Mouse (Mus musculus): ENCODE measurements at regions not wholly inside any gene's neighbourhood (a gene's known extent, or its start where the extent isn't known, plus 50 kb on each side); places are given as distances from the start of the nearest gene placed in this dataset.
A peak's percentile ranks its signal among the peaks of the same experiment; 100 is the strongest.

GRCm38 (mm10) chr1:60642175-60642574, 74.4 kb upstream of the Cd28 start:
- H3K27me3 ChIP-seq (replicated peaks; ENCODE audit: control insufficient read depth, insufficient read depth, low read length) = no peaks in the 10 kb centered on the region
- H3K9me3 ChIP-seq (ENCODE audit: control insufficient read depth, low read length) = no peaks in the 10 kb centered on the region
- no peak for ATAC-seq (ENCODE audit: low read depth)
- H3K27ac ChIP-seq (replicated peaks; ENCODE audit: low read depth, low read length) = no peak overlapping the region
- H3K9ac ChIP-seq (ENCODE audit: low read depth, low read length) = no peak overlapping the region
- no peak overlapping the region for H3K4me2 ChIP-seq (ENCODE audit: low read depth, low read length)
- no peaks in the 10 kb centered on the region for H3K4me1 ChIP-seq (ENCODE audit: control insufficient read depth, insufficient read depth, low read length)
- H3K36me3 ChIP-seq (ENCODE audit: control insufficient read depth, insufficient read depth, low read length) = no peaks in the 10 kb centered on the region
- no peak for DNase-seq (ENCODE audit: low spot score)
- no peak overlapping the region for H3K4me3 ChIP-seq (ENCODE audit: low read depth, low read length)
- 42% methylated on average over 2 of the region's 2 CpGs for WGBS

GRCm38 (mm10) chr1:60641324-60641764, 74.4 kb upstream of the Raph1 start:
- WGBS = 54% methylated on average over 7 of the region's 7 CpGs
- Histone ChIP-seq H3K27me3 (replicated peaks; ENCODE audit: control insufficient read depth, insufficient read depth, low read length) (no peaks in the 10 kb centered on the region), H3K4me2 (ENCODE audit: low read depth, low read length) (no peak overlapping the region), H3K27ac (replicated peaks; ENCODE audit: low read depth, low read length) (no peak overlapping the region), H3K9ac (ENCODE audit: low read depth, low read length) (no peak overlapping the region), H3K36me3 (ENCODE audit: control insufficient read depth, insufficient read depth, low read length) (no peaks in the 10 kb centered on the region), H3K9me3 (ENCODE audit: control insufficient read depth, low read length) (no peaks in the 10 kb centered on the region), H3K4me3 (ENCODE audit: low read depth, low read length) (no peak overlapping the region), H3K4me1 (ENCODE audit: control insufficient read depth, insufficient read depth, low read length) (no peaks in the 10 kb centered on the region)
- DNase-seq (ENCODE audit: low spot score) (no peak), ATAC-seq (ENCODE audit: low read depth) (no peak)

- ATAC-seq (ENCODE audit: low read depth) = no peak
- 66% methylated on average over 2 of the region's 2 CpGs for WGBS
Observed at GRCm38 (mm10) chr1:60639536-60639935, 72.6 kb upstream of the Raph1 start.

GRCm38 (mm10) chr1:60639059-60639458, 72.2 kb upstream of the Raph1 start:
- H3K27ac ChIP-seq (replicated peaks; ENCODE audit: low read depth, low read length) = no peak overlapping the region
- no peaks in the 10 kb centered on the region for H3K36me3 ChIP-seq (ENCODE audit: control insufficient read depth, insufficient read depth, low read length)
- WGBS = 63% methylated on average over 2 of the region's 2 CpGs

More at GRCm38 (mm10) chr1:60639536-60639935, 72.6 kb upstream of the Raph1 start:
- H3K4me3 ChIP-seq (ENCODE audit: low read depth, low read length) = no peak overlapping the region
- H3K4me1 ChIP-seq (ENCODE audit: control insufficient read depth, insufficient read depth, low read length) = no peaks in the 10 kb centered on the region
- no peak overlapping the region for H3K27ac ChIP-seq (replicated peaks; ENCODE audit: low read depth, low read length)
- no peaks in the 10 kb centered on the region for H3K27me3 ChIP-seq (replicated peaks; ENCODE audit: control insufficient read depth, insufficient read depth, low read length)
- no peaks in the 10 kb centered on the region for H3K9me3 ChIP-seq (ENCODE audit: control insufficient read depth, low read length)
- no peak overlapping the region for H3K9ac ChIP-seq (ENCODE audit: low read depth, low read length)
- H3K4me2 ChIP-seq (ENCODE audit: low read depth, low read length) = no peak overlapping the region
- peak; percentile 46 for DNase-seq (ENCODE audit: low spot score)
- H3K36me3 ChIP-seq (ENCODE audit: control insufficient read depth, insufficient read depth, low read length) = no peaks in the 10 kb centered on the region

GRCm38 (mm10) chr1:60636802-60637452, 70.0 kb upstream of the Raph1 start:
- Histone ChIP-seq H3K27me3 (replicated peaks; ENCODE audit: control insufficient read depth, insufficient read depth, low read length) (no peaks in the 10 kb centered on the region), H3K27ac (replicated peaks; ENCODE audit: low read depth, low read length) (no peak overlapping the region), H3K4me1 (ENCODE audit: control insufficient read depth, insufficient read depth, low read length) (no peaks in the 10 kb centered on the region), H3K9me3 (ENCODE audit: control insufficient read depth, low read length) (no peaks in the 10 kb centered on the region), H3K9ac (ENCODE audit: low read depth, low read length) (no peak overlapping the region), H3K4me2 (ENCODE audit: low read depth, low read length) (no peak overlapping the region), H3K36me3 (ENCODE audit: control insufficient read depth, insufficient read depth, low read length) (no peaks in the 10 kb centered on the region), H3K4me3 (ENCODE audit: low read depth, low read length) (no peak overlapping the region)
- 74% methylated on average over 3 of the region's 3 CpGs for whole genome bisulfite sequencing
- DNase-seq (ENCODE audit: low spot score) (no peak), ATAC-seq (ENCODE audit: low read depth) (no peak)

More at GRCm38 (mm10) chr1:60639059-60639458, 72.2 kb upstream of the Raph1 start:
- no peak for DNase-seq (ENCODE audit: low spot score)
- no peak for ATAC-seq (ENCODE audit: low read depth)
- no peak overlapping the region for H3K4me3 ChIP-seq (ENCODE audit: low read depth, low read length)
- H3K9me3 ChIP-seq (ENCODE audit: control insufficient read depth, low read length) = no peaks in the 10 kb centered on the region
- H3K27me3 ChIP-seq (replicated peaks; ENCODE audit: control insufficient read depth, insufficient read depth, low read length) = no peaks in the 10 kb centered on the region
- no peaks in the 10 kb centered on the region for H3K4me1 ChIP-seq (ENCODE audit: control insufficient read depth, insufficient read depth, low read length)
- no peak overlapping the region for H3K9ac ChIP-seq (ENCODE audit: low read depth, low read length)
- H3K4me2 ChIP-seq (ENCODE audit: low read depth, low read length) = no peak overlapping the region

- WGBS = 39% methylated on average over 9 of the region's 9 CpGs
- Histone ChIP-seq H3K27me3 (replicated peaks; ENCODE audit: control insufficient read depth, insufficient read depth, low read length) (no peaks in the 10 kb centered on the region), H3K4me1 (ENCODE audit: control insufficient read depth, insufficient read depth, low read length) (no peaks in the 10 kb centered on the region; the same call in 1 of the 2 replicates), H3K36me3 (ENCODE audit: control insufficient read depth, insufficient read depth, low read length) (no peaks in the 10 kb centered on the region), H3K27ac (replicated peaks; ENCODE audit: low read depth, low read length) (no peak overlapping the region), H3K4me3 (ENCODE audit: low read depth, low read length) (no peak overlapping the region), H3K9ac (ENCODE audit: low read depth, low read length) (no peak overlapping the region), H3K9me3 (ENCODE audit: control insufficient read depth, low read length) (no peaks in the 10 kb centered on the region), H3K4me2 (ENCODE audit: low read depth, low read length) (no peak overlapping the region)
- DNase-seq (ENCODE audit: low spot score) = peak; percentile 59
- peak; percentile 53; the same call in 1 of the 2 replicates for ATAC-seq (ENCODE audit: low read depth)
Observed at GRCm38 (mm10) chr1:60627786-60628453, 61.0 kb upstream of the Raph1 start.

- no peak overlapping the region for H3K27ac ChIP-seq (replicated peaks; ENCODE audit: low read depth, low read length)
- WGBS = 41% methylated on average over 4 of the region's 4 CpGs
- no peak overlapping the region for H3K4me3 ChIP-seq (ENCODE audit: low read depth, low read length)
- no peaks in the 10 kb centered on the region; the same call in 1 of the 2 replicates for H3K4me1 ChIP-seq (ENCODE audit: control insufficient read depth, insufficient read depth, low read length)
- no peaks in the 10 kb centered on the region for H3K36me3 ChIP-seq (ENCODE audit: control insufficient read depth, insufficient read depth, low read length)
- no peak overlapping the region for H3K4me2 ChIP-seq (ENCODE audit: low read depth, low read length)
- ATAC-seq (ENCODE audit: low read depth) = no peak
- H3K9me3 ChIP-seq (ENCODE audit: control insufficient read depth, low read length) = no peaks in the 10 kb centered on the region
- no peaks in the 10 kb centered on the region for H3K27me3 ChIP-seq (replicated peaks; ENCODE audit: control insufficient read depth, insufficient read depth, low read length)
- H3K9ac ChIP-seq (ENCODE audit: low read depth, low read length) = no peak overlapping the region
- no peak for DNase-seq (ENCODE audit: low spot score)
Observed at GRCm38 (mm10) chr1:60627367-60627766, 60.5 kb upstream of the Raph1 start.

- no peak for DNase-seq (ENCODE audit: low spot score)
- Histone ChIP-seq H3K4me2 (ENCODE audit: low read depth, low read length) (no peak overlapping the region), H3K36me3 (ENCODE audit: control insufficient read depth, insufficient read depth, low read length) (no peaks in the 10 kb centered on the region), H3K4me3 (ENCODE audit: low read depth, low read length) (no peak overlapping the region), H3K4me1 (ENCODE audit: control insufficient read depth, insufficient read depth, low read length) (no peaks in the 10 kb centered on the region; the same call in 1 of the 2 replicates), H3K27me3 (replicated peaks; ENCODE audit: control insufficient read depth, insufficient read depth, low read length) (no peaks in the 10 kb centered on the region), H3K9ac (ENCODE audit: low read depth, low read length) (no peak overlapping the region), H3K27ac (replicated peaks; ENCODE audit: low read depth, low read length) (no peak overlapping the region), H3K9me3 (ENCODE audit: control insufficient read depth, low read length) (no peaks in the 10 kb centered on the region)
- peak; percentile 67; the same call in 1 of the 2 replicates for ATAC-seq (ENCODE audit: low read depth)
- 75% methylated on average over 15 of the region's 17 CpGs for WGBS
Observed at GRCm38 (mm10) chr1:60625698-60626486, 59.0 kb upstream of the Raph1 start.
